Mouse (Mus musculus): ENCODE results near the gene Pdcd1.
"Not testable (repeated sequence)": the region's sequence is repeated elsewhere in the genome, so short reads cannot be mapped to it uniquely, and the experiment has no call there.

Pdcd1 gene

GRCm38 (mm10) chr1:94033075-94033602 lies 19.2 kb downstream of the Pdcd1 start:
- DNase-seq (ENCODE audit: low spot score in 2 of 2) = no peak

GRCm38 (mm10) chr1:94028741-94029140 lies 23.6 kb downstream of the Pdcd1 start:
- no peak for DNase-seq (ENCODE audit: low spot score in 2 of 2)

- DNase-seq (ENCODE audit: low spot score in 2 of 2) = no peak
Measured at GRCm38 (mm10) chr1:94027506-94028108, 24.7 kb downstream of the Pdcd1 start.

DNA sequence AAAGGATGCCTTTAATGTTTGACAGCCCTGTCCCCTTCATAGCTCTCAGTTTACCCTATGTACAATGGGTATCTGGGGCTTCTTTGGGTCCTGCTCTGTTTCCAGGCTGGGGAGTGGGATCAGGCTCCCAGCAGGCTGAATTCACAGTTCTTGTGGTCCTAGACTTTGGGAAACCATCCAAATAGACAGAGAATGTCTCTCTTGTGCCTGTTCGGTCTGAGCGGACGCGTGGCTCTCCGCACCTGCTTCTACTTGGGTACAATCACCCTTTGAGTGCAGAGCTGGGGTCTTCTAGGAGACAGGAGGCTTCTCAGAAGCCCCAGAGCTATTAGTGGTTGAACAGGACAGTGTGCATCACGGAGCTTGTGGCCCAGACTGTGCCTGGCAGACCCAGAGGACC lies 32.2 kb downstream of the Pdcd1 start, which contains the start of gene Neu4:
Neu4 (plus strand) TSS at position 301 of the 400 bp plus-strand sequence.
- DNase-seq (ENCODE audit: low spot score in 2 of 2) = no peak

GRCm38 (mm10) chr1:94011643-94012042 lies 40.7 kb downstream of the Pdcd1 start:
- DNase-seq (ENCODE audit: low spot score in 2 of 2) = no peak

DNA sequence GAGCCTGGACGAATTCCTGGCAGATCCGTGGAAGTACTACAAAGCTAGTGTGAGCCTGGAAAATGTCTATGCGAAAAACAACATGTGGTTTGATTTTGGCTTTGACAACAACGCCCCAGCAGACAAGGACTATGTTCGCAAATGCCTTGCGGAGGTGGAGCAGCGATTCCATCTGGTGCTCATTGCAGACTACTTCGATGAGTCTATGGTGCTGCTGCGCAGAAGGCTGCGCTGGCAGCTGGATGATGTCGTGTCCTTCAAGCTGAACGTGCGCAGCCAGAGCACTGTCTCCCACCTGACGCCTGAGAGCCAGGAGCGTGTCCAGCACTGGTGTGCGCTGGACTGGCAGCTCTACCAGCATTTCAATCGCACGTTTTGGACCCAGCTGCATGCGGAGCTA lies 43.5 kb downstream of the Pdcd1 start:
- not testable (repeated sequence) for DNase-seq (ENCODE audit: low spot score in 2 of 2)

- DNase-seq (ENCODE audit: low spot score in 2 of 2) = not testable (repeated sequence)
Measured at GRCm38 (mm10) chr1:94005954-94006506, 46.3 kb downstream of the Pdcd1 start.

- DNase-seq (ENCODE audit: low spot score in 2 of 2) = no peak
Measured at GRCm38 (mm10) chr1:94001023-94001422, 51.3 kb downstream of the Pdcd1 start.

DNA sequence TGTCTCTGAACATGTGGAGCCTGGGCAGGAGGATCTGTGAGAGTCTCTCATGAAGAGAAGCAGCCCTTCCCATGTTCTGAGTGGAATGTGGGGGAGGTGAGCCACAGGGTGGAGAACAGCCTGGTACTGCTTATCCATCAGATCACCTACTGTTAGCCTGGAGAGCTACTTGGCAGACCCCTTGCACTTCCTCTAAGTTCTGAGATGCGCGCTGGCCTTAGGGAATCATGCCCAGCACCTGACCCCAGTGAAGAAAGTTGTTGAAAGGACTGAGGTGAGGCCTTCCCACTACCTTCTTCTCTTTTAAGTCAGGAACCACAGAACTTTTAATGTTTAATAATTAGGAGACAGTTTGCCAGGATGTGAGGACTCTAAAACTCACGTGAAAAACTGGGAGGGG lies 60.9 kb downstream of the Pdcd1 start:
- DNase-seq (ENCODE audit: low spot score in 2 of 2) = not testable (repeated sequence)

- not testable (repeated sequence) for DNase-seq (ENCODE audit: low spot score in 2 of 2)
Measured at GRCm38 (mm10) chr1:93991068-93991467, 61.3 kb downstream of the Pdcd1 start.

- DNase-seq (ENCODE audit: low spot score in 2 of 2) = not testable (repeated sequence)
Measured at GRCm38 (mm10) chr1:93990209-93990608, 62.1 kb downstream of the Pdcd1 start, which contains the start of gene Gal3st2c. Gene Gal3st2c (plus strand): TSS chr1:93990509.

DNA sequence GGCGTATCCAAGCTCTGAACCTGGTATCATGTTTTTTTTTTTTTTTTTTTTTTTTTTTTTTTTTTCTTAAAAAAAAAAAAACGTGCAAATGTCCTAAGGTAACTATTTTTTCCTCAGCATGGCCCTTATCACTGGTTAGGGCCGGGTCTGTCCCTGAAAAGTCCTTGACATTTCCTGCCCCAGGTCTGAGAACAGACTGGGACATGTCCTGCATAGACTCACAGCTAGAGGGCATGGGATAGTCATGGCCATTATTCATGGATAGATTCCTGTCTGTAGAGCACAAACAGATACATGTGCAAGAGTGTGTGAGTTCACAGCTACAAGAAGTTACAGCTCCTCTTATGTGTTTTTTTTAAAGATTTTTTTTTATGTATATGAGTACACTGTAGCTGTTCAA lies 63.6 kb downstream of the Pdcd1 start:
- no peak for DNase-seq (ENCODE audit: low spot score in 2 of 2)
